Mouse (Mus musculus): ENCODE results near the gene Klf2.

DNA sequence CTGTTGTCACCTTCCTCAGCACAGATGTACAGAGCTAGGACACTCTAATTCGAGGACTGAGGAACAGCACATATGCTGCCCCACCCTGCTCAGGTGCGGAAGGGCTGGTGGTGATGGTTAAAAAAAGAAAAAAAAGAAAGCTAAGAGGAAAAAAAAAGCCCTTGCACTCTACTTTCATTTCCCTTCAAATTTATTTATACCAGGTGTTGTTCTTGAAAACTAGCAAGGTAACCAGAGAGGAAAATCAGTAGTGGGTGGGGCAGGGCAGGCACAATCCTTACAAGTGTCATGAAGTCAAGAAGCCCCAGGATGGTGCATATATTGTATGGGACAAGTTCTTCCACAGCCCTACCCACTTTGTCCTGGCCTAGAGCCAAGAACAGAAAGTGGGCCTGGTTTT lies 46.2 kb downstream of the Klf2 start:
- no peak for TF ChIP-seq POLR2A (IDR thresholded peaks at IDR 0.05; ENCODE audit: extremely low read depth, insufficient read depth, low read length)
- TF ChIP-seq CTCF (IDR thresholded peaks at IDR 0.05; ENCODE audit: extremely low read depth, insufficient read depth, low read length), result no peak
